Mouse (Mus musculus) liver, adult 2 months (tissue): ENCODE results near the gene Col5a2.

Experiments
- CTCF ChIP-seq: fragments of 200-500 bp; IDR thresholded peaks from 2 replicates; pipeline ENCODE4 v1.5.1; 2011; ENCODE audit warnings: low read depth, low read length, control low read depth
- POLR2A ChIP-seq: fragments of 200-500 bp; IDR thresholded peaks from 2 replicates; pipeline ENCODE4 v1.6.1; 2011; ENCODE audit warnings: low read length, control low read depth; ENCODE audit not compliant: insufficient read depth; ENCODE audit errors: extremely low read depth

- no peak for TF ChIP-seq CTCF
- TF ChIP-seq POLR2A: no peak
Observed at GRCm38 (mm10) chr1:45495025-45495424, 8.1 kb downstream of the Col5a2 start.
